Mouse (Mus musculus): ENCODE results near the gene Selenoo.
A peak's percentile ranks its signal among the peaks of the same experiment; 100 is the strongest.

The Selenoo gene

GRCm38 (mm10) chr15:89088607-89089247, at the start of gene Selenoo:
Selenoo (plus strand) TSS chr15:89089084.
- DNase-seq = peak; percentile 86

- DNase-seq = no peak
Measured at GRCm38 (mm10) chr15:89044381-89044780, 44.5 kb upstream of the Selenoo start.

GRCm38 (mm10) chr15:89046356-89046755, 42.5 kb upstream of the Selenoo start:
- no peak for DNase-seq

- no peak for DNase-seq
Measured at GRCm38 (mm10) chr15:89054666-89055065, 34.2 kb upstream of the Selenoo start.

GRCm38 (mm10) chr15:89058736-89059135, 30.1 kb upstream of the Selenoo start:
- no peak for DNase-seq

- DNase-seq = no peak
Measured at GRCm38 (mm10) chr15:89059161-89059931, 29.5 kb upstream of the Selenoo start, which contains the start of gene Panx2. Panx2 (plus strand) TSS chr15:89059734.

GRCm38 (mm10) chr15:89060032-89060681, 28.7 kb upstream of the Selenoo start:
- no peak for DNase-seq

- no peak for DNase-seq
Measured at GRCm38 (mm10) chr15:89060811-89061460, 27.9 kb upstream of the Selenoo start.

- no peak for DNase-seq
Measured at GRCm38 (mm10) chr15:89061761-89062517, 26.9 kb upstream of the Selenoo start.

- no peak for DNase-seq
Measured at GRCm38 (mm10) chr15:89062518-89062910, 26.4 kb upstream of the Selenoo start.

- DNase-seq = no peak
Measured at GRCm38 (mm10) chr15:89063001-89063400, 25.9 kb upstream of the Selenoo start.

GRCm38 (mm10) chr15:89063536-89063935, 25.3 kb upstream of the Selenoo start:
- DNase-seq = no peak

- DNase-seq = no peak
Measured at GRCm38 (mm10) chr15:89064891-89065290, 24.0 kb upstream of the Selenoo start.

GRCm38 (mm10) chr15:89067609-89068008, 21.3 kb upstream of the Selenoo start:
- DNase-seq = no peak

- no peak for DNase-seq
Measured at GRCm38 (mm10) chr15:89068226-89068625, 20.7 kb upstream of the Selenoo start.

- DNase-seq = no peak
Measured at GRCm38 (mm10) chr15:89069336-89069840, 19.5 kb upstream of the Selenoo start.

GRCm38 (mm10) chr15:89070606-89071005, 18.3 kb upstream of the Selenoo start:
- DNase-seq = no peak

GRCm38 (mm10) chr15:89073993-89074603, 14.8 kb upstream of the Selenoo start:
- DNase-seq = no peak

GRCm38 (mm10) chr15:89074613-89075477, 14.0 kb upstream of the Selenoo start, which contains the start of gene Trabd:
Trabd (plus strand) TSS chr15:89075124.
- no peak for DNase-seq

GRCm38 (mm10) chr15:89075478-89076147, 13.3 kb upstream of the Selenoo start:
- peak; percentile 89 for DNase-seq
